Mouse (Mus musculus) intestine, embryonic 15.5 days (tissue): ENCODE data around the gene Zfp473. TPM values are rescaled to one million over a fixed set of nuclear protein-coding genes. Genes with fewer than 3 reads are reported as not detected.
A peak's percentile ranks its signal among the peaks of the same experiment; 100 is the strongest.
"Not testable (repeated sequence)": the region's sequence is repeated elsewhere in the genome, so short reads cannot be mapped to it uniquely, and the experiment has no call there.

ENCODE experiments used
- ATAC-seq: fragments of 200-750 bp; cut with Nextera tagmentation; 2 replicates; pipeline ENCODE4 v1.8.0; 2017; ENCODE audit warnings: moderate TSS enrichment, moderate library complexity
- H3K27ac ChIP-seq: fragments of 300-500 bp; sonication (generic); 2 replicates; pipeline ENCODE4 v1.5.1; 2015; ENCODE audit warnings: mild to moderate bottlenecking, inconsistent platforms
- H3K27me3 ChIP-seq: fragments of 300-500 bp; sonication (generic); replicated peaks from 2 replicates; pipeline ENCODE4 v1.6.1; 2015; ENCODE audit warnings: inconsistent platforms
- H3K36me3 ChIP-seq: fragments of 300-500 bp; sonication (generic); 2 replicates; pipeline ENCODE4 v1.6.1; 2015; ENCODE audit warnings: inconsistent platforms
- H3K4me1 ChIP-seq: fragments of 300-500 bp; sonication (generic); replicated peaks from 2 replicates; pipeline ENCODE4 v1.6.1; 2015; ENCODE audit warnings: inconsistent platforms
- H3K4me2 ChIP-seq: fragments of 300-500 bp; sonication (generic); replicated peaks from 2 replicates; pipeline ENCODE4 v1.6.1; 2015; ENCODE audit warnings: mild to moderate bottlenecking, inconsistent platforms
- H3K4me3 ChIP-seq: fragments of 300-500 bp; sonication (generic); replicated peaks from 2 replicates; pipeline ENCODE4 v1.5.1; 2015; ENCODE audit warnings: inconsistent platforms
- H3K9ac ChIP-seq: fragments of 300-500 bp; sonication (generic); 2 replicates; pipeline ENCODE4 v1.6.1; 2015; ENCODE audit warnings: inconsistent platforms
- H3K9me3 ChIP-seq: fragments of 300-500 bp; sonication (generic); 2 replicates; pipeline ENCODE4 v1.6.1; 2016; ENCODE audit warnings: inconsistent platforms
- WGBS: fragments of 180-500 bp; shearing (Covaris S2); methylation state at CpG from one replicate; pipeline ENCODE4 v1.1.7; 2015; 5-methylcytosine and 5-hydroxymethylcytosine counted together
- polyA plus RNA-seq: library from polyadenylated mRNA; unstranded; fragments of >200 nt; fragmentation: Nextera tagmentation; extraction: Ambion mirVana; gene quantifications from 2 replicates; pipeline ENCODE4 v1.2.1, GENCODE M21; 2015

Zfp473 gene
- polyA plus RNA-seq: 2.0 and 2.5 TPM in 2 replicates

GRCm38 (mm10) chr7:44750950-44751349, at the start of gene Zfp473:
TSS of gene Zfp473 (minus strand) at chr7:44751050.
- H3K27me3 ChIP-seq, H3K9ac ChIP-seq, H3K9me3 ChIP-seq, H3K4me2 ChIP-seq, H3K27ac ChIP-seq, H3K4me3 ChIP-seq, H3K4me1 ChIP-seq, ATAC-seq: not testable (repeated sequence)
- H3K36me3 ChIP-seq: peaks cover 21% of the 10 kb centered on the region
- 100% methylated on average over 1 of the region's 1 CpGs for WGBS

- 89% methylated on average over 6 of the region's 6 CpGs for whole genome bisulfite sequencing
- H3K27ac ChIP-seq: no peak overlapping the region
- no peaks in the 10 kb centered on the region for H3K4me1 ChIP-seq
- H3K4me3 ChIP-seq: no peak overlapping the region
- H3K9ac ChIP-seq: no peak overlapping the region
- no peaks in the 10 kb centered on the region for H3K36me3 ChIP-seq
- ATAC-seq: no peak
- no peaks in the 10 kb centered on the region for H3K9me3 ChIP-seq
- no peak overlapping the region for H3K4me2 ChIP-seq
- H3K27me3 ChIP-seq: no peaks in the 10 kb centered on the region
Measured at GRCm38 (mm10) chr7:44792781-44793180, 41.9 kb upstream of the Zfp473 start.

- no peak overlapping the region for H3K27ac ChIP-seq
- H3K4me2 ChIP-seq: no peak overlapping the region
- H3K36me3 ChIP-seq: no peaks in the 10 kb centered on the region
- H3K9me3 ChIP-seq: no peaks in the 10 kb centered on the region
- no peaks in the 10 kb centered on the region for H3K4me1 ChIP-seq
- H3K4me3 ChIP-seq: no peak overlapping the region
- 66% methylated on average over 4 of the region's 4 CpGs for WGBS
- H3K27me3 ChIP-seq: no peaks in the 10 kb centered on the region
- no peak overlapping the region for H3K9ac ChIP-seq
- ATAC-seq: no peak
Measured at GRCm38 (mm10) chr7:44790066-44790465, 39.2 kb upstream of the Zfp473 start.

- Histone ChIP-seq H3K9ac (no peak overlapping the region), H3K4me2 (no peak overlapping the region), H3K4me1 (no peaks in the 10 kb centered on the region), H3K4me3 (no peak overlapping the region), H3K9me3 (no peaks in the 10 kb centered on the region), H3K27ac (no peak overlapping the region), H3K36me3 (no peaks in the 10 kb centered on the region), H3K27me3 (no peaks in the 10 kb centered on the region)
- WGBS: 74% methylated on average over 3 of the region's 3 CpGs
- no peak for ATAC-seq
Measured at GRCm38 (mm10) chr7:44789531-44789930, 38.7 kb upstream of the Zfp473 start.

- Histone ChIP-seq H3K9ac (no peak overlapping the region), H3K4me2 (no peak overlapping the region), H3K36me3 (peaks cover 9% of the 10 kb centered on the region; the same call in 1 of the 2 replicates), H3K27ac (no peak overlapping the region), H3K4me3 (no peak overlapping the region), H3K4me1 (no peaks in the 10 kb centered on the region), H3K9me3 (no peaks in the 10 kb centered on the region), H3K27me3 (no peaks in the 10 kb centered on the region)
- ATAC-seq: no peak
- WGBS: 83% methylated on average over 8 of the region's 8 CpGs
Measured at GRCm38 (mm10) chr7:44780101-44780500, 29.3 kb upstream of the Zfp473 start.

GRCm38 (mm10) chr7:44776849-44777498, 26.1 kb upstream of the Zfp473 start:
- H3K4me1 ChIP-seq: no peaks in the 10 kb centered on the region
- no peak overlapping the region for H3K4me2 ChIP-seq
- peaks cover 15% of the 10 kb centered on the region; the same call in 1 of the 2 replicates for H3K36me3 ChIP-seq
- ATAC-seq: no peak
- no peaks in the 10 kb centered on the region for H3K9me3 ChIP-seq
- WGBS: 92% methylated on average over 9 of the region's 9 CpGs
- no peak overlapping the region for H3K4me3 ChIP-seq
- H3K27me3 ChIP-seq: no peaks in the 10 kb centered on the region
- H3K27ac ChIP-seq: no peak overlapping the region
- H3K9ac ChIP-seq: no peak overlapping the region

- Histone ChIP-seq H3K9ac (no peak overlapping the region), H3K4me2 (no peak overlapping the region), H3K36me3 (peaks cover 41% of the 10 kb centered on the region), H3K4me3 (no peak overlapping the region), H3K9me3 (no peaks in the 10 kb centered on the region), H3K4me1 (no peaks in the 10 kb centered on the region), H3K27ac (no peak overlapping the region), H3K27me3 (no peaks in the 10 kb centered on the region)
- no peak for ATAC-seq
- WGBS: 89% methylated on average over 8 of the region's 8 CpGs
Measured at GRCm38 (mm10) chr7:44772591-44773204, 21.8 kb upstream of the Zfp473 start.

- 0 out of 2 replicates have a peak, but pooled peaks have one; percentile 39 for ATAC-seq
- peaks cover 48% of the 10 kb centered on the region for H3K36me3 ChIP-seq
- H3K9me3 ChIP-seq: no peaks in the 10 kb centered on the region
Measured at GRCm38 (mm10) chr7:44770046-44770578, 19.3 kb upstream of the Zfp473 start.

GRCm38 (mm10) chr7:44768129-44768528, 17.3 kb upstream of the Zfp473 start:
- H3K9ac ChIP-seq: no peak overlapping the region
- no peaks in the 10 kb centered on the region for H3K27me3 ChIP-seq
- peaks cover 47% of the 10 kb centered on the region for H3K36me3 ChIP-seq
- H3K9me3 ChIP-seq: no peaks in the 10 kb centered on the region
- WGBS: 89% methylated on average over 5 of the region's 5 CpGs
- no peak overlapping the region for H3K27ac ChIP-seq
- no peak overlapping the region for H3K4me2 ChIP-seq
- peak; percentile 17; the same call in 1 of the 2 replicates for ATAC-seq
- no peaks in the 10 kb centered on the region for H3K4me1 ChIP-seq
- no peak overlapping the region for H3K4me3 ChIP-seq

More at GRCm38 (mm10) chr7:44770046-44770578, 19.3 kb upstream of the Zfp473 start:
- Histone ChIP-seq H3K27me3 (no peaks in the 10 kb centered on the region), H3K4me2 (no peak overlapping the region), H3K4me1 (no peaks in the 10 kb centered on the region), H3K9ac (no peak overlapping the region), H3K4me3 (no peak overlapping the region), H3K27ac (no peak overlapping the region)
- 12% methylated on average over 6 of the region's 6 CpGs for WGBS

- Histone ChIP-seq H3K9me3 (no peaks in the 10 kb centered on the region), H3K36me3 (peaks cover 34% of the 10 kb centered on the region), H3K4me2 (no peak overlapping the region), H3K9ac (no peak overlapping the region), H3K27ac (no peak overlapping the region), H3K4me3 (no peak overlapping the region), H3K27me3 (no peaks in the 10 kb centered on the region), H3K4me1 (no peaks in the 10 kb centered on the region)
- ATAC-seq: no peak
Measured at GRCm38 (mm10) chr7:44760366-44760765, 9.5 kb upstream of the Zfp473 start.

GRCm38 (mm10) chr7:44757164-44757563, 6.3 kb upstream of the Zfp473 start:
- Histone ChIP-seq H3K36me3 (peaks cover 42% of the 10 kb centered on the region), H3K4me1 (no peaks in the 10 kb centered on the region), H3K27me3 (no peaks in the 10 kb centered on the region), H3K9me3 (no peaks in the 10 kb centered on the region), H3K27ac (no peak overlapping the region), H3K4me3 (no peak overlapping the region), H3K9ac (no peak overlapping the region), H3K4me2 (no peak overlapping the region)
- 90% methylated on average over 2 of the region's 2 CpGs for WGBS
- no peak for ATAC-seq

- peak within 1 kb of the TSS; percentile 69 for H3K9ac ChIP-seq
- peak within 1 kb of the TSS; percentile 70 for H3K4me2 ChIP-seq
- H3K4me3 ChIP-seq: peak within 1 kb of the TSS; percentile 68
- H3K4me1 ChIP-seq: peaks cover 10% of the 10 kb centered on the region; the same call in 1 of the 2 replicates
- ATAC-seq: peak; percentile 99
- no peaks in the 10 kb centered on the region for H3K9me3 ChIP-seq
- no peaks in the 10 kb centered on the region for H3K27me3 ChIP-seq
- H3K27ac ChIP-seq: peak within 1 kb of the TSS; percentile 94
- under 1% methylated on average over 44 of the region's 44 CpGs for WGBS
- peaks cover 4% of the 10 kb centered on the region; the same call in 1 of the 2 replicates for H3K36me3 ChIP-seq
Measured at GRCm38 (mm10) chr7:44748101-44749044, 2.5 kb downstream of the Zfp473 start, which contains the start of gene Vrk3. TSS of gene Vrk3 (plus strand) at chr7:44748413.
